Mouse (Mus musculus) granulocyte monocyte progenitor cell, adult 5-6 weeks (primary cell): ENCODE results near the gene Ebi3. TPM values are rescaled to one million over a fixed set of nuclear protein-coding genes. Genes with fewer than 3 reads are reported as not detected.

ENCODE experiments used
- ATAC-seq: replicated peaks from 2 replicates; pipeline ENCODE4 v1.8.0; 2016; ENCODE audit warnings: mild to moderate bottlenecking, moderate TSS enrichment, inconsistent platforms; ENCODE audit not compliant: poor library complexity, severe bottlenecking
- total RNA-seq, 2 experiments: library from RNA; stranded (forward) in 1 of 2; stranded (reverse) in 1 of 2; fragments of 200-712, 200-1000 nt in 1 of 2; fragments of >200 nt in 1 of 2; fragmentation: Nextera tagmentation in 1 of 2; gene quantifications; 2 replicates each; pipeline ENCODE4 v1.2.3; 2014 to 2017

Ebi3 gene
- total RNA-seq, 2 experiments from 2014 or later: 12.6 to 16.8 TPM

- no peak for ATAC-seq
Measured at GRCm38 (mm10) chr17:55996007-55996406, 43.6 kb downstream of the Ebi3 start.

GRCm38 (mm10) chr17:55999794-56000499, 47.5 kb downstream of the Ebi3 start:
- ATAC-seq: peak; percentile 20; the same call in 1 of the 2 replicates

- peak; percentile 24 for ATAC-seq
Measured at GRCm38 (mm10) chr17:56003000-56003399, 50.6 kb downstream of the Ebi3 start.

GRCm38 (mm10) chr17:56005415-56006061, 53.1 kb downstream of the Ebi3 start, which contains the start of the genes Stap2 and Mpnd:
Gene Stap2 (minus strand): TSS chr17:56005584.
Gene Mpnd (plus strand): TSS chr17:56005711.
- no peak for ATAC-seq

Other genes starting within 250 kb of the Ebi3 start
- 24.6 and 32.1 TPM in 2 replicates for gene Pot1b, start 240.0 kb upstream of the Ebi3 start, total RNA-seq (2014; fragmentation: Nextera tagmentation)
- gene Pot1b, start 240.0 kb upstream of the Ebi3 start, total RNA-seq (2017): 20.7 and 35.2 TPM in 2 replicates
- not detected in 2 replicates for gene Adgre4, start 202.7 kb upstream of the Ebi3 start, total RNA-seq (2014; fragmentation: Nextera tagmentation)
- 0.10 and 0.69 TPM in 2 replicates for gene Adgre4, start 202.7 kb upstream of the Ebi3 start, total RNA-seq (2017)
- 11.4 and 11.6 TPM in 2 replicates for gene Zfp119a, start 73.7 kb upstream of the Ebi3 start, total RNA-seq (2014; fragmentation: Nextera tagmentation)
- gene Zfp119a, start 73.7 kb upstream of the Ebi3 start, total RNA-seq (2017): 3.5 and 5.8 TPM in 2 replicates
- 11.0 and 15.7 TPM in 2 replicates for gene Zfp959, start 60.5 kb upstream of the Ebi3 start, total RNA-seq (2014; fragmentation: Nextera tagmentation)
- gene Zfp959, start 60.5 kb upstream of the Ebi3 start, total RNA-seq (2017): 13.2 and 15.8 TPM in 2 replicates
- gene Zfp119b, start 3.1 kb upstream of the Ebi3 start, total RNA-seq (2014; fragmentation: Nextera tagmentation): 2.1 and 5.4 TPM in 2 replicates
- 4.8 and 6.8 TPM in 2 replicates for gene Zfp119b, start 3.1 kb upstream of the Ebi3 start, total RNA-seq (2017)
- 15.1 and 15.4 TPM in 2 replicates for gene Yju2, start 6.5 kb downstream of the Ebi3 start, total RNA-seq (2014; fragmentation: Nextera tagmentation)
- 17.2 and 30.9 TPM in 2 replicates for gene Yju2, start 6.5 kb downstream of the Ebi3 start, total RNA-seq (2017)
- 1.6 TPM in 1 of 2 replicates, not detected in the other for gene Shd, start 17.8 kb downstream of the Ebi3 start, total RNA-seq (2014; fragmentation: Nextera tagmentation)
- gene Shd, start 17.8 kb downstream of the Ebi3 start, total RNA-seq (2017): not detected in 2 replicates
- not detected in 2 replicates for gene Fsd1, start 33.9 kb downstream of the Ebi3 start, total RNA-seq (2014; fragmentation: Nextera tagmentation)
- gene Fsd1, start 33.9 kb downstream of the Ebi3 start, total RNA-seq (2017): not detected in 2 replicates
- not detected in 2 replicates for gene Stap2, start 52.9 kb downstream of the Ebi3 start, total RNA-seq (2014; fragmentation: Nextera tagmentation)
- 0.36 TPM in 1 of 2 replicates, not detected in the other for gene Stap2, start 52.9 kb downstream of the Ebi3 start, total RNA-seq (2017)
- gene Mpnd, start 53.1 kb downstream of the Ebi3 start, total RNA-seq (2014; fragmentation: Nextera tagmentation): 22.0 and 30.8 TPM in 2 replicates
- gene Mpnd, start 53.1 kb downstream of the Ebi3 start, total RNA-seq (2017): 45.8 and 62.2 TPM in 2 replicates
- 23.8 and 29.4 TPM in 2 replicates for gene Sh3gl1, start 84.0 kb downstream of the Ebi3 start, total RNA-seq (2014; fragmentation: Nextera tagmentation)
- gene Sh3gl1, start 84.0 kb downstream of the Ebi3 start, total RNA-seq (2017): 23.0 and 25.3 TPM in 2 replicates
- gene Chaf1a, start 87.8 kb downstream of the Ebi3 start, total RNA-seq (2014; fragmentation: Nextera tagmentation): 36.0 and 39.4 TPM in 2 replicates
- 32.1 and 36.0 TPM in 2 replicates for gene Chaf1a, start 87.8 kb downstream of the Ebi3 start, total RNA-seq (2017)
- 15.2 and 21.3 TPM in 2 replicates for gene Ubxn6, start 122.4 kb downstream of the Ebi3 start, total RNA-seq (2014; fragmentation: Nextera tagmentation)
- 26.1 and 26.7 TPM in 2 replicates for gene Ubxn6, start 122.4 kb downstream of the Ebi3 start, total RNA-seq (2017)
- 70.7 and 83.3 TPM in 2 replicates for gene Hdgfl2, start 127.0 kb downstream of the Ebi3 start, total RNA-seq (2014; fragmentation: Nextera tagmentation)
- gene Hdgfl2, start 127.0 kb downstream of the Ebi3 start, total RNA-seq (2017): 65.1 and 77.6 TPM in 2 replicates
- not detected in 2 replicates for gene Plin4, start 157.2 kb downstream of the Ebi3 start, total RNA-seq (2014; fragmentation: Nextera tagmentation)
- gene Plin4, start 157.2 kb downstream of the Ebi3 start, total RNA-seq (2017): not detected in 2 replicates
- gene Plin5, start 165.0 kb downstream of the Ebi3 start, total RNA-seq (2014; fragmentation: Nextera tagmentation): not detected in 2 replicates
- 0.09 TPM in 1 of 2 replicates, not detected in the other for gene Plin5, start 165.0 kb downstream of the Ebi3 start, total RNA-seq (2017)
- 0.45 and 0.96 TPM in 2 replicates for gene Lrg1, start 169.4 kb downstream of the Ebi3 start, total RNA-seq (2014; fragmentation: Nextera tagmentation)
- gene Lrg1, start 169.4 kb downstream of the Ebi3 start, total RNA-seq (2017): 0.69 and 2.6 TPM in 2 replicates
- 4.3 and 5.1 TPM in 2 replicates for gene Sema6b, start 187.7 kb downstream of the Ebi3 start, total RNA-seq (2014; fragmentation: Nextera tagmentation)
- gene Sema6b, start 187.7 kb downstream of the Ebi3 start, total RNA-seq (2017): 6.0 and 7.7 TPM in 2 replicates
- gene Tnfaip8l1, start 209.8 kb downstream of the Ebi3 start, total RNA-seq (2014; fragmentation: Nextera tagmentation): 1.0 and 1.1 TPM in 2 replicates
- gene Tnfaip8l1, start 209.8 kb downstream of the Ebi3 start, total RNA-seq (2017): 2.0 and 2.7 TPM in 2 replicates
- 62.2 and 62.6 TPM in 2 replicates for gene Mydgf, start 231.3 kb downstream of the Ebi3 start, total RNA-seq (2014; fragmentation: Nextera tagmentation)
- 51.1 and 54.4 TPM in 2 replicates for gene Mydgf, start 231.3 kb downstream of the Ebi3 start, total RNA-seq (2017)